Mouse (Mus musculus): ENCODE results near the gene Wnk2.

Gene Wnk2

DNA sequence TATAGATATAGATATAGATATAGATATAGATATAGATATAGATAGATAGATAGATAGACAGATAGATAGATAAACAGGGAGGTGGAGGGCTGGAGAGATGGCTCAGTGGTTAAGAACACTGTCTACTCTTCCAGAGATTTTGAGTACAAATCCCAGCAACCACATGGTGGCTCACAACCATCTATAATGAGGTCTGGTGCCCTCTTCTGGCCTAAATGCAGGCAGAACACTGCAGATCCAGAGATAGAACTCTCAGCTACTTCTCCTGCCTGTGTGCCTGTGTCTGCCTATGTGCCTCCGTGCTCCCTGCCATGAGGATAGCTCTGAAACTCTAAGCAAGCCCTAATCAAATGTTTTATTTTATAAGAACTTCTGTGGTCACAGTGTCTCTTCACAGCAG is 100.4 kb downstream of the Wnk2 start:
- no peak for DNase-seq (ENCODE audit: low spot score)

GRCm38 (mm10) chr13:49044145-49044561 is 103.7 kb downstream of the Wnk2 start:
- no peak for DNase-seq (ENCODE audit: low spot score)

DNA sequence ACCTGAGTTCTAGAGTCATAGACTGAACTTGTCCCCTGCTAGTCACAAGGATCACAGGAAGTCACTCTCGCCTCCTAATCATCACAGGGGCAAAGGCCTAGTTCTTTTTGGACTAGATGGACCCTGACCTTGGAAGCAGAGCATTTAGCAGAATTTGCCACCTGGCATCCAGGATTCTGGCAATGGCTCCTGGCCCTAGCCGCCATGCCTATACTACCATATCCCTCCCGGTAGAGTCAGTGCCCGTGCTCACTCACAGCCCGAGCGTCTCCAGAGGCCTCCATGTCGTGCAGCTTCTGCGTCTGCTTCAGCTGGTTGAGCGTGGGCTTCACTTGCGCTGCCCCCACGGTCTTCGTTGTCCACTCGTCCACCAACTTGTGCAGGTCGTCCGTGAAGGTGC is 105.4 kb downstream of the Wnk2 start:
- DNase-seq (ENCODE audit: low spot score) = no peak

DNA sequence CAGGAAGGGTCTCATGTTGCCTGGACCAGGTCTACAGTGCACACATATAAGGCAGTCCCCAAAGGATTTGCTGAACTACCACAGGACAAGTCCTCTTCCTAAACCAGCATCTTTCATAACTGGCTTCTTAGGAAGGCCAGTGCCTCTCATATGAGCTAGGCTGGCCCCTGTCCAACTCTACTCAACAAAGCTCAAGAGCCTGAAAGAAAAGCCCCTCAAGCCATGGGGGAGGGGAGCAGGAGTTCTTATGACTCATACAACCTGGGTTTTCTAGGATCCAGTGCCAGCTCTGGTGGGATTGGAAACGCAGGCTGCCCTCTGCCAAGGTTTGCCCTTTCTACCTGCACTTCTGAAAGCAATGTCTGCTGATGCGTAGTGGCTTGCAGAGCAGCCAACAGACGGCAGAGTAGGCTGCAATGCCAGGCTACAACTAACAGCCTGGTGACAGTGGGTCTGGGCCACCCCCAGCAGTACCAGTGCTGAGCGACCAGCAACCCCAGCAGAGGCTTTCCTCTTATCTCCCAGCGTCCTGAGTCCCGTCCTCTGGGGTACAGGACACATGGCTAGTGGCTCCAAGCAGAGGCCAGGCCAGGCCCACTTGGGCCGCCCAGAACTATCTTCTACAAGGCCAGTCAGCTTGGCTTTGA is 110.8 kb downstream of the Wnk2 start:
- DNase-seq (ENCODE audit: low spot score) = no peak

DNA sequence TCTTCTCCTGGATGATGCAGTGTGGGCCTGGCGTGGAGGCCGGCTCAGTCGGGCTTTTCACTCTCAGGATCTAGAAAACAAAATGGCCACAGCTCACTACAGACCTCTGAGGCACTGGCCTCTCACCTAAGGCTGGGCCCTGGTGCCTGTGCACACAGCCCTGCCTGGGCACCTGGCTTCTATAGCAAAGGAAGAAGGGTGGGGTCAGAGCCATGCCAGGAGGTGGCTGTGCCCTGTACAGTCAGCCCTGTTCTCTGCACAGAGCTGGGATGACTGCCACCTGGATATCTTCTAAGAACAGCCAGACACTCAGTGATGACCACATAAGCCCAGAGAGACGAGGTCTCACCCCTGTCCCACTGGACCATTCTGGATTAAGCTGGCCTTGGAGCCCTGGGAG is 111.4 kb downstream of the Wnk2 start:
- no peak for DNase-seq (ENCODE audit: low spot score)

DNA sequence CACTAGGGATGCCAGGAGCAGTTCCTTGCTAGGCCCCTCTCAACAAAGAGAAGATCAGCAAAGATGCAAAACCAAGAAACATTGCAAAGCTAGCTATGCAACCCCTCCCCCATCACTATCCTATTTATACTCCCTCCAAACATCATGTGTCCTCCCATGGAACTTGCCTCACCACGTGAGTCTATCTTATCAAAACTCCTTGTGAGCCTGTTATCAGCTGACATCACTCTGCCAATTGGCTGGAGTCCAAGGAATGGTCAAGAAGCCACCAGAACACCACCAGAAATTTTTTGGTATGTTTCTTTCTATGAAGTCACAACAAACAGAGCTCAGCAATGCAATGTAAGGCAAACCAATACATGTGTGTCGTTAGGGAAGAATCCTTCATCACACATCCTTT is 116.8 kb downstream of the Wnk2 start:
- DNase-seq (ENCODE audit: low spot score) = no peak

GRCm38 (mm10) chr13:49028757-49029539 is 118.9 kb downstream of the Wnk2 start:
- DNase-seq (ENCODE audit: low spot score) = no peak

DNA sequence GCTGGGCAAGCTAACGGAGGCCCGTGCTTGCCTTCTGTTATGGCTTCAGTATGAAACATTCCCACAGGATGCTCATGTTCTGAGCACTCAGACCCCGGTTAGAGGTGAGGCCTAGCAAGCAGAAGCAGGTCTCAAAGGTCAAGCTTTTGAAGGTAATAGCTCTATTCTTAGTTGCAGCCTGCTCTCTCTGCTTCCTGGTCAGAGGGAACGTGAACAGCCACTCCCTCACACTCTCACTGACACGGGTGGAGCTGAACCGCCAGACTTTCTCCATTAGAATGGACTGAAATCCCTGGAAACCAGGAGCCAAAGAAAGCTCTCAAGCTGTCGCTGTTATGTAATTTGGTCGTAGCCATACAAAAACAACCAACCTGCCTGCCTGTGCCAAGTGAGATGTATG is 120.8 kb downstream of the Wnk2 start:
- no peak for DNase-seq (ENCODE audit: low spot score)

DNA sequence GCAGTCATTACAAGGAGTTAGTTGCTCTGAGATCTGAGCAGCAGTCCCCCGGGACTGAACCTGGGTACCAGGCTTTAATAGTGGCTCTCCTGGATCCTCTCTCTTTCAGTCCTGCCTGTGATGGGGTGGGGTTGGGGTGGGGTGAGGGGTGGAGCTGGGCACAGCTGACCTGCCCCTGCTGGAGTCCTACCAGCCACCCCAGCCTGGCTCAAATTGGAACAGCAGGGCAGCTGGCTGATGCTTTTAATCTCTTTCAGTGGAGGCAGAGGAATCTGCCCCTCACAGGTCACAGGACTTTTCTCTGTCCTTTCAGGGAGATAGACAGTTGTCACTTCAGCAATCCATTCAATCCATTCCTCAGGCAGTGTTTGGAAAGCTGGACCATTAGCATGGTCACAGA is 122.3 kb downstream of the Wnk2 start:
- no peak for DNase-seq (ENCODE audit: low spot score)

DNA sequence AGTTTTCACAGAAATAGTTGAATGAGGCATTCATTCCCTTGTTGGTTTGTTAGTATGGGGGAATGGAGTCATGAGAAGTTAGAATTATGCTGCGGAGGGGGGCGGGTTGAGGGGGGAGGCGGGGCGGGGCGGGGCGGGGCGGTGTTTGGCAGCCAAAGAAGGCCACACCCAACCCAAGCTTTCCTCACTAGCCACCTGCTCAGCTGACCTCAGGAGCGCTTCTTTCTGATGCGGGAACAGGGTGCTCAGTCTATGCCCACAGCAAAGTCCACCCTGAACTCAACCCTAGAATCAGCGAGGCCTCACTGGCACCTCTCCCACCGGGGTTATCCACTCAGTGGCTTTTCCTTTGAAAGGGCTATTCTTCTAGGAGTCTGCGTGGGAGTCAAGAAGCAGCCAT is 123.1 kb downstream of the Wnk2 start:
- DNase-seq (ENCODE audit: low spot score) = no peak

DNA sequence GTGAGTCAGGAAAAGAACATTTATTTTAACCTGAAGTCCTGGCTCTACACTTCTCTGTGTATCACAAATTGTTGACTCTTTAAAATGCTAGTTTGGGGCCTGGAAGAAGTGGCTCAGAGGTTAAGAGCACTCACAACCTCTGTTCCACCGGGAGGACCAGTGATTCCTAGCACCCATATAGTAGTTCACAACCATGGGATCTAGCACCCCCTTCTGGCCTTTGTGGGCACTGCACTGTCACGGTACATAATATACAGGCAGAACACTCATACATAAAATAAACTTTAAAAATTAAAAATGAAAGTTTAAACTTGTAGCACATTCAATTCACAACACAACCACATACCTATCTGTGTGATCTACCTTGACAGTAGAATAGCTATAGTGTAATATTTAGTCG is 126.1 kb downstream of the Wnk2 start:
- DNase-seq (ENCODE audit: low spot score) = peak; percentile 15

GRCm38 (mm10) chr13:49020152-49020551 is 127.7 kb downstream of the Wnk2 start:
- no peak for DNase-seq (ENCODE audit: low spot score)

DNA sequence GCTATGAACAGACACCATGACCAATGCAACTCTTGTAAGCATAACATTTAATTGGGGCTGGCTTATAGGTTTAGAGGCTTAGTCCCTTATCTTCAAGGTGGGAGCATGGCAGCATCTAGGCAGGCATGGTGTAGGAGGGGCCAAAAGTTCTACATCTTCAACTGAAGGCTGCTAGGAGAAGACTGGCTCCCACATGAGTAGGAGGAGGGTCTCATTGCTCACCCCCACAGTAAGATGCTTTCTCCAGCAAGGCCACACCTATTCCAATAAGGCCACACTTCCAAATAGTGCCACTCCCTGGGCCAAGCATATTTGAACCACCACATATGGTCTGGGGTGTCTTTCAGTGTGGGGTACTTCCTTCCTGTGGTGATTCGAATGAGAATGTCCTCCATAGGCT is 130.4 kb downstream of the Wnk2 start:
- no peak for DNase-seq (ENCODE audit: low spot score)

GRCm38 (mm10) chr13:49016311-49016761 is 131.5 kb downstream of the Wnk2 start:
- peak; percentile 24 for DNase-seq (ENCODE audit: low spot score)

DNA sequence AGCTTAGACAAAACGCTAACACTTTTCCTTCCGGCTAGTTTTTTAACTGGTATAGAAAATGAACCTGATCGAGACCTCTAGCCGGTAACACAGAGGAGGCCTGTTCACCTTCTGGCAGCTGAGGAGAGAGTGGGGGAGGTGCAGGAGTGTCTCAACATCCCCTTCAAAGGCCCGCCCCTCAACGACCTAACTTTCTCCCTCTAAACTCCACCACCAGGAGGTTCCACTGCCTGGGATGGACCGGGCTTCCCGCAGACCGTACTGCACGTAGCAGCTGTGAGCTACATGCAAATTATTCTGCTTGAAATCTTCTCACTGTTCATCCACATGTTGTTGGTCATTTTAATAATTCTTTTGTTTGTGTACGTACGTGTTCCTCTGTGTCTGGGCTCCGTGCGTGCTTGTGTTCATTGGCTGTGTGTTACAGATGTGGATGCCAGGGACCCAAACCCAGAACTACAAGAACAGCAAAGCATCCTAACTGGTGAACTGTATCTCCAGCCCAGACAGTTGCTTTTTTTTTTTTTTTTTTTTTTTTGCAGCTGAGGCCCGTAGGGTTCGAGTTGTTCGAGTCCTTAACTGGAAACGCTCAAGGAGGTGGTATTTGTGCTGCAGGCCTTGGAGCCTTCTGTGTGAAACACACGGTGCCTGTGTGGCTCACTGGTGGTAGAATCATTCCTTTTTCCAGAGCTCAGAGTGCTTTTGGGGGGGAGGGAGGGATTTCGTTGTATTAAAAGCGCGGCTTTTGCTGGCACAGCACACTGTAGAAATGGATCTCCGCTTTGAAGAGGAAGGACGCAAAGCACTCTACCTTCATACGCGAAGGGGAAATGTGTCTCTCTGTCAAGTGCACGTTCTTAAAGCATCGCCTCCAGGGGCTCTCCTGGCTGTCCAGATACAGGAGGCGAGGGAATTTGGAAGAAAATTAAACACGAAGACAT is 132.2 kb downstream of the Wnk2 start:
- no peak for DNase-seq (ENCODE audit: low spot score)

DNA sequence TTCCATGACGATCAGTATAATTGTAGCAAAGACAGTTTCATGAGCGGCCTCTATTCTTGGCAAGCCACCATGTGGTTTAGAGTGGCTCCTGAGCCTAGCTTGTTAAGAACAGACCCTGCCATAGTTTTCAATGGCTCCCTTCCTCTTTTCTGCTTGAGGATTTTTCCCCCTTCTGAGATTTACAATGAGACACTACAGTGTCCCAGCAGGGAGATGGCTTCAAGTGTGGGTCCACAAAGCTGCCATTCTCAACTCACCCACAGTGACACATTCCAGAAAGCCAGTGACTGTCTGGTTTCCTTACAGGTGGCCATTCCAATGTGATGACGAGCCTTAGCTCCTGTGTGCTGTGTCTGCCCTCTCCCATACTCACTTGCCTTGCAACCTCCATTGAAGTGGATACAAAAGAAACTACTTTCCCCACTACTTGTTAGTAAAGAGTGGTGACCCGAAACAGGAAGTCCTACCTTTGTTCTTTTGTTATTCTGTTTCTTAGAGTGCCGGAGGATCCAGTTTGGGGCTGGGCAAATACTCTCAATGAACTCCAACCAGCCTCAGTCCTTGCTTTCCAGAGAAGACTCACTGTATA is 134.5 kb downstream of the Wnk2 start:
- DNase-seq (ENCODE audit: low spot score) = no peak

- no peak for DNase-seq (ENCODE audit: low spot score)
Measured at GRCm38 (mm10) chr13:49001691-49002090, 146.1 kb downstream of the Wnk2 start.

- DNase-seq (ENCODE audit: low spot score) = peak; percentile 63
Measured at GRCm38 (mm10) chr13:48998591-48998990, 149.2 kb downstream of the Wnk2 start.

GRCm38 (mm10) chr13:48996731-48997130 is 151.1 kb downstream of the Wnk2 start:
- no peak for DNase-seq (ENCODE audit: low spot score)

DNA sequence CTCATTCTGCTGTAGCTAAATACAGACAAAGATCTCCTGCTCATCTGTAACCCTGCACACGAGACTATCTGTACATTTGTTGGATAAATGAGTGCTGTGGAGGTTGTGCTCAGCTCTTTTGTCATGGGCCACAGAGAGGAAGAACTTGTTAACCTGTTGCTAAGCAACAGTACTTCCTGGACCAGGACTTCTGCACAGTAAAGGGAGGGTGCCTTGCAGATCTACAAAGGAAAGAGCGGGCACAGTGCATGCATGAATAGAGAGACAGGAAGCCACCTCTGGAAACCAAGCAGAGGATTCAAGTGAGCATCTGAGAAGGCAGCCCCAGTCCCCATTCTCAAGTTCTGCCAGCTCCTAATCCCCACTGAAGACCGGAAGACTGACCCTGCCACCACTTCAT is 152.9 kb downstream of the Wnk2 start:
- DNase-seq (ENCODE audit: low spot score) = no peak

DNA sequence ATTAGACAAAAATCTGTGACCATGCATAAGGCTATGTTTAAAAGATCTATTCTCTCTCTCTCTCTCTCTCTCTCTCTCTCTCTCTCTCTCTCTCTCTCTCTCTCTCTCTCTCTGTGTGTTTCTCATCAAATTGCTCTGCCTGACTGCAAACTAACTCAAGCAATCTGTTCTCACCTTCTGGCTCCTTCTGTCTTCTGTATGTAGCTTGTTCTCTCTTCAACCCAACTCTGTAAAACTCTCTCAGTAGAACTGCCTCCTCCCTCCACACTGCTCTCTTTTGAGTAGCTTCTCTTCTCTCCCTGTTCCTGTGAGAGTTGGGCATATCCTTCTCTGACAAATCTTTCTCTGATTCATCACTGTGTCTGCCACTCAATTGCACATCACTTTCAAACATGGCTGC is 154.9 kb downstream of the Wnk2 start:
- no peak for DNase-seq (ENCODE audit: low spot score)

DNA sequence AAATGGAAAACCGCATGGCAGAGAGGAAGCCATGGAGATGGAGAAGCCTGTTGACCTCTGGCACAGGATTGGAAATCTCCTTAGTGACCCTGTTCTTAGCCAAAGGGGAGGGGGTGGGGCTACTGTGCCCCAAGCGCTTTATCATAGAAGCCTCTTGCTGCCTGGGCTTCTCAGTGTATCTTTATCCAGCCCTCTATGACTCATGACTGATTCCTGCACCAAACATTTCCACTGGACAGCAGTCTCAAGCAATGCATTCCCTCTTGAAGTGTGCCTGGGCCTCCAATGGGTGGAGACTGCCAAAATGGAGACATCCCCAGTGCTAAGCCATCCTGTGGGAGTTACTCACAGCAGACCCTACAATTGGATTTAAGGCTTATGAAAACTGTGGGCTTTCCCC is 157.7 kb downstream of the Wnk2 start:
- no peak for DNase-seq (ENCODE audit: low spot score)

Measured in urinary bladder, postnatal 25 days (tissue).